Mouse (Mus musculus) megakaryocyte-erythroid progenitor cell, adult 5-6 weeks (primary cell): ENCODE data around the gene Wnt11. TPM values are rescaled to one million over a fixed set of nuclear protein-coding genes. Genes with fewer than 3 reads are reported as not detected.

Experiments used
- ATAC-seq: replicated peaks from 2 replicates; pipeline ENCODE4 v1.8.0; 2016; ENCODE audit warnings: mild to moderate bottlenecking, inconsistent platforms; ENCODE audit not compliant: severe bottlenecking, poor library complexity, low FRiP score, low TSS enrichment
- total RNA-seq, 2 experiments: library from RNA; stranded (forward) in 1 of 2; stranded (reverse) in 1 of 2; fragments of 200-1000, 215-1000 nt in 1 of 2; fragments of >200 nt in 1 of 2; fragmentation: Nextera tagmentation in 1 of 2; gene quantifications; 2 replicates each; pipeline ENCODE4 v1.2.3; 2014 to 2017

Wnt11 gene
- total RNA-seq, 2 experiments from 2014 or later = not detected

GRCm38 (mm10) chr7:98894768-98895167 is 59.9 kb downstream of the Wnt11 start:
- peak; percentile 63; the same call in 1 of the 2 replicates for ATAC-seq

- no peak for ATAC-seq
These were observed 60.7 kb downstream of the Wnt11 start for GRCm38 (mm10) chr7:98895501-98896095.

GRCm38 (mm10) chr7:98897323-98897722 is 62.4 kb downstream of the Wnt11 start:
- ATAC-seq = no peak

- ATAC-seq = no peak
These were observed 64.9 kb downstream of the Wnt11 start for GRCm38 (mm10) chr7:98899815-98900214.

- ATAC-seq = no peak
These were observed 66.2 kb downstream of the Wnt11 start for GRCm38 (mm10) chr7:98901120-98901519.

GRCm38 (mm10) chr7:98903884-98904283 is 69.0 kb downstream of the Wnt11 start:
- ATAC-seq = no peak

Other genes starting within 250 kb of the Wnt11 start
- gene Emsy, start 178.3 kb upstream of the Wnt11 start, total RNA-seq (2014; fragmentation: Nextera tagmentation) = 61.8 and 71.5 TPM in 2 replicates
- gene Emsy, start 178.3 kb upstream of the Wnt11 start, total RNA-seq (2017) = 37.3 and 55.5 TPM in 2 replicates
- gene Thap12, start 132.0 kb upstream of the Wnt11 start, total RNA-seq (2014; fragmentation: Nextera tagmentation) = 50.1 and 50.6 TPM in 2 replicates
- gene Thap12, start 132.0 kb upstream of the Wnt11 start, total RNA-seq (2017) = 74.5 and 88.2 TPM in 2 replicates